Mouse (Mus musculus) hindbrain, embryonic 13.5 days (tissue): ENCODE data around the gene Adam22. TPM values are rescaled to one million over a fixed set of nuclear protein-coding genes. Genes with fewer than 3 reads are reported as not detected.

ENCODE experiments used
- ATAC-seq: fragments of 200-750 bp; cut with Nextera tagmentation; 2 replicates; pipeline ENCODE4 v1.8.0; 2017; ENCODE audit warnings: moderate TSS enrichment; ENCODE audit not compliant: low FRiP score
- H3K27ac ChIP-seq: fragments of 300-500 bp; sonication (generic); 2 replicates; pipeline ENCODE4 v1.5.1; 2015; ENCODE audit warnings: inconsistent platforms, mild to moderate bottlenecking, moderate library complexity
- H3K27me3 ChIP-seq: fragments of 300-500 bp; sonication (generic); 2 replicates; pipeline ENCODE4 v1.6.1; 2015; ENCODE audit warnings: mild to moderate bottlenecking, inconsistent platforms
- H3K36me3 ChIP-seq: fragments of 300-500 bp; sonication (generic); 2 replicates; pipeline ENCODE4 v1.6.1; 2015; ENCODE audit warnings: mild to moderate bottlenecking, inconsistent platforms
- H3K4me1 ChIP-seq: fragments of 300-500 bp; sonication (generic); replicated peaks from 2 replicates; pipeline ENCODE4 v1.6.1; 2015; ENCODE audit warnings: inconsistent platforms
- H3K4me2 ChIP-seq: fragments of 300-500 bp; sonication (generic); 2 replicates; pipeline ENCODE4 v1.6.1; 2015; ENCODE audit warnings: inconsistent platforms, mild to moderate bottlenecking, moderate library complexity
- H3K4me3 ChIP-seq: fragments of 300-500 bp; sonication (generic); 2 replicates; pipeline ENCODE4 v1.5.1; 2015; ENCODE audit warnings: mild to moderate bottlenecking, inconsistent platforms
- H3K9ac ChIP-seq: fragments of 300-500 bp; sonication (generic); 2 replicates; pipeline ENCODE4 v1.6.1; 2015; ENCODE audit warnings: mild to moderate bottlenecking, inconsistent platforms
- H3K9me3 ChIP-seq: fragments of 300-500 bp; sonication (generic); 2 replicates; pipeline ENCODE4 v1.6.1; 2016; ENCODE audit warnings: inconsistent platforms
- WGBS: fragments of 180-500 bp; shearing (Covaris S2); methylation state at CpG from one replicate; pipeline ENCODE4 v1.1.7; 2015; 5-methylcytosine and 5-hydroxymethylcytosine counted together
- polyA plus RNA-seq: library from polyadenylated mRNA; unstranded; fragments of >200 nt; fragmentation: Nextera tagmentation; extraction: Ambion mirVana; gene quantifications from 2 replicates; pipeline ENCODE4 v1.2.1, GENCODE M21; 2015

Gene Adam22
- polyA plus RNA-seq, 1 experiment from 2014 or later: 35.2 TPM

GRCm38 (mm10) chr5:8297719-8298419 lies 70.1 kb downstream of the Adam22 start:
- Histone ChIP-seq H3K4me3 (no peak overlapping the region), H3K4me1 (peaks cover 10% of the 10 kb centered on the region), H3K9me3 (no peaks in the 10 kb centered on the region), H3K36me3 (0 out of 2 replicates have a peak, but pooled peaks cover 4% of the 10 kb centered on the region), H3K27ac (no peak overlapping the region), H3K27me3 (no peaks in the 10 kb centered on the region), H3K9ac (no peak overlapping the region; the same call in 1 of the 2 replicates), H3K4me2 (no peak overlapping the region)
- ATAC-seq: no peak
- WGBS: 61% methylated on average over 10 of the region's 10 CpGs

- no peak for ATAC-seq
- WGBS: 14% methylated on average over 1 of the region's 1 CpGs
- H3K9me3 ChIP-seq: no peaks in the 10 kb centered on the region
- no peaks in the 10 kb centered on the region for H3K27me3 ChIP-seq
- H3K4me1 ChIP-seq: peaks cover 17% of the 10 kb centered on the region
- H3K27ac ChIP-seq: no peak overlapping the region
- H3K4me2 ChIP-seq: no peak overlapping the region
- H3K36me3 ChIP-seq: no peaks in the 10 kb centered on the region
- H3K9ac ChIP-seq: no peak overlapping the region
- no peak overlapping the region for H3K4me3 ChIP-seq
These were observed 74.7 kb downstream of the Adam22 start for GRCm38 (mm10) chr5:8293287-8293686.

- H3K36me3 ChIP-seq: no peaks in the 10 kb centered on the region
- WGBS: 82% methylated on average over 1 of the region's 1 CpGs
- ATAC-seq: no peak
- H3K27ac ChIP-seq: no peak overlapping the region
- H3K9me3 ChIP-seq: no peaks in the 10 kb centered on the region
- H3K4me2 ChIP-seq: no peak overlapping the region
- peaks cover 12% of the 10 kb centered on the region for H3K4me1 ChIP-seq
- H3K27me3 ChIP-seq: no peaks in the 10 kb centered on the region
- no peak overlapping the region for H3K9ac ChIP-seq
- H3K4me3 ChIP-seq: no peak overlapping the region
These were observed 76.5 kb downstream of the Adam22 start for GRCm38 (mm10) chr5:8291496-8291895.

GRCm38 (mm10) chr5:8289678-8290614 lies 78.0 kb downstream of the Adam22 start:
- peak; percentile 36; the same call in 1 of the 2 replicates for ATAC-seq
- 48% methylated on average over 6 of the region's 6 CpGs for WGBS

GRCm38 (mm10) chr5:8284123-8284522 lies 83.8 kb downstream of the Adam22 start:
- no peaks in the 10 kb centered on the region for H3K9me3 ChIP-seq
- no peak overlapping the region for H3K4me3 ChIP-seq
- H3K27ac ChIP-seq: no peak overlapping the region
- no peaks in the 10 kb centered on the region for H3K36me3 ChIP-seq
- ATAC-seq: no peak
- H3K9ac ChIP-seq: no peak overlapping the region
- WGBS: 89% methylated on average over 5 of the region's 5 CpGs
- H3K4me2 ChIP-seq: no peak overlapping the region
- H3K4me1 ChIP-seq: no peaks in the 10 kb centered on the region
- no peaks in the 10 kb centered on the region for H3K27me3 ChIP-seq

More at GRCm38 (mm10) chr5:8289678-8290614, 78.0 kb downstream of the Adam22 start:
- Histone ChIP-seq H3K9me3 (no peaks in the 10 kb centered on the region), H3K4me2 (no peak overlapping the region), H3K27me3 (no peaks in the 10 kb centered on the region), H3K36me3 (no peaks in the 10 kb centered on the region), H3K27ac (peak overlapping the region; percentile 36; the same call in 1 of the 2 replicates), H3K4me3 (no peak overlapping the region), H3K4me1 (peaks cover 12% of the 10 kb centered on the region), H3K9ac (no peak overlapping the region)

GRCm38 (mm10) chr5:8276141-8276540 lies 91.8 kb downstream of the Adam22 start:
- H3K4me1 ChIP-seq: no peaks in the 10 kb centered on the region
- WGBS: 84% methylated on average over 1 of the region's 1 CpGs
- no peak overlapping the region for H3K4me2 ChIP-seq
- H3K27me3 ChIP-seq: no peaks in the 10 kb centered on the region
- no peak overlapping the region for H3K9ac ChIP-seq
- H3K36me3 ChIP-seq: no peaks in the 10 kb centered on the region
- H3K9me3 ChIP-seq: no peaks in the 10 kb centered on the region
- no peak overlapping the region for H3K27ac ChIP-seq
- no peak overlapping the region for H3K4me3 ChIP-seq
- ATAC-seq: no peak

- Histone ChIP-seq H3K36me3 (no peaks in the 10 kb centered on the region), H3K9ac (no peak overlapping the region), H3K4me1 (no peaks in the 10 kb centered on the region), H3K9me3 (no peaks in the 10 kb centered on the region), H3K27ac (no peak overlapping the region), H3K4me2 (no peak overlapping the region), H3K27me3 (no peaks in the 10 kb centered on the region), H3K4me3 (no peak overlapping the region)
- 96% methylated on average over 1 of the region's 1 CpGs for WGBS
- no peak for ATAC-seq
These were observed 110.6 kb downstream of the Adam22 start for GRCm38 (mm10) chr5:8257366-8257765.

GRCm38 (mm10) chr5:8256487-8256886 lies 111.5 kb downstream of the Adam22 start:
- no peak for ATAC-seq
- Histone ChIP-seq H3K27me3 (no peaks in the 10 kb centered on the region), H3K36me3 (no peaks in the 10 kb centered on the region), H3K4me2 (no peak overlapping the region), H3K9ac (no peak overlapping the region), H3K9me3 (no peaks in the 10 kb centered on the region), H3K4me1 (no peaks in the 10 kb centered on the region), H3K27ac (no peak overlapping the region), H3K4me3 (no peak overlapping the region)
- WGBS: 96% methylated on average over 4 of the region's 4 CpGs

- Histone ChIP-seq H3K27me3 (no peaks in the 10 kb centered on the region), H3K4me1 (no peaks in the 10 kb centered on the region), H3K27ac (no peak overlapping the region), H3K9me3 (no peaks in the 10 kb centered on the region), H3K4me3 (no peak overlapping the region), H3K4me2 (no peak overlapping the region), H3K36me3 (no peaks in the 10 kb centered on the region), H3K9ac (no peak overlapping the region)
- 97% methylated on average over 7 of the region's 7 CpGs for WGBS
- ATAC-seq: no peak
These were observed 123.3 kb downstream of the Adam22 start for GRCm38 (mm10) chr5:8244696-8245095.

- H3K36me3 ChIP-seq: no peaks in the 10 kb centered on the region
- no peaks in the 10 kb centered on the region for H3K4me1 ChIP-seq
- H3K27me3 ChIP-seq: no peaks in the 10 kb centered on the region
- H3K9ac ChIP-seq: no peak overlapping the region
- no peak overlapping the region for H3K4me2 ChIP-seq
- ATAC-seq: no peak
- no peak overlapping the region for H3K27ac ChIP-seq
- 67% methylated on average over 4 of the region's 4 CpGs for WGBS
- no peaks in the 10 kb centered on the region for H3K9me3 ChIP-seq
- H3K4me3 ChIP-seq: no peak overlapping the region
These were observed 124.8 kb downstream of the Adam22 start for GRCm38 (mm10) chr5:8243064-8243615.

GRCm38 (mm10) chr5:8242660-8243059 lies 125.3 kb downstream of the Adam22 start:
- Histone ChIP-seq H3K4me3 (no peak overlapping the region), H3K4me2 (no peak overlapping the region), H3K9ac (no peak overlapping the region), H3K9me3 (no peaks in the 10 kb centered on the region), H3K4me1 (no peaks in the 10 kb centered on the region), H3K27ac (no peak overlapping the region), H3K36me3 (no peaks in the 10 kb centered on the region), H3K27me3 (no peaks in the 10 kb centered on the region)
- 88% methylated on average over 1 of the region's 1 CpGs for WGBS
- no peak for ATAC-seq

GRCm38 (mm10) chr5:8227073-8227472 lies 140.9 kb downstream of the Adam22 start:
- no peak overlapping the region for H3K9ac ChIP-seq
- H3K9me3 ChIP-seq: no peaks in the 10 kb centered on the region
- no peak overlapping the region for H3K4me2 ChIP-seq
- no peak for ATAC-seq
- no peaks in the 10 kb centered on the region for H3K36me3 ChIP-seq
- no peak overlapping the region for H3K27ac ChIP-seq
- 86% methylated on average over 1 of the region's 1 CpGs for WGBS
- H3K4me1 ChIP-seq: no peaks in the 10 kb centered on the region
- no peaks in the 10 kb centered on the region for H3K27me3 ChIP-seq
- H3K4me3 ChIP-seq: no peak overlapping the region
